Mouse (Mus musculus): ENCODE measurements around the gene Kcnab2. TPM values are rescaled to one million over a fixed set of nuclear protein-coding genes. Genes with fewer than 3 reads are reported as not detected.

Gene Kcnab2
- polyA plus RNA-seq, 1 experiment: not detected

DNA sequence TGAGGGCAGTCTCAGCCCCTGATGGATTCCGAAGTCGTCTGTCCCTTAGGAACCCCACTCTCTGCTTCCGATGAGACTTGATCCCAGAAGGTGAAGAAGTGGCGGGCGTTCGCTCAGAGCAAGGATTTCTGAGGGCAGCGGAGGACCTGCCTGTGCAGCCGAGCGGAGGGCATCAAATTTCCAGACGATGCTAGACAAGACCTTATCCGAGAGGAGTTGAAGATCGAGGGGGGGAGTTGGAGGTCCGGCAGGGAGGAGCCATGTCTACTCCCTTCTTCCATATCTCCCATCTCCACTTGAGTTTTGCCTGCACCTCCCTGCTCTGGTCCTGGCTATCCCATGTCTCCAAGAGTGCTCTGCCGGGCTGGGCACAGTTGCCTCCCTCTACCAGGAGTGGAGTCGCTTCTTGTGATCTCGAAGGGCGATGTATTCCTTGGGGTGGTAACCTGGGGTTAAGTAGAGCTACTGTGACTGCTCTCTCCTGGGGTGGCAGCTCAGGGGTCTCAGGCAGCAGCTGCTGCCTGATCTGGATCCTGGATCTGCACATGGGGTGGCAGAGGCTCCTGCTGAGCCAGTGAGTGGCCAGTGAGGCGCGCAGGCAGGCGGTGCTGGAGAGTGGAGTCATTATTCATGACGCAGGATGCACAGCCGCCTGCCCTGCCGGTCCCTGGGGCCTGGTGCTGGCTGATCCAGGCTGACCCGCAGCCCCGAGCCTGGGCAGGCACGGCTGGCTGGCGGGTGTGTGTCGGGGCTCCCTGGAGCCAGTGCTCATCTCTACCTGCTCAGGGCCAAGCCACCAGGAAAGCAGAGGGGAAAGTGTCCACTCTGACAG, 59.2 kb downstream of the Kcnab2 start:
- H3K27ac ChIP-seq (ENCODE audit: insufficient read depth, low read depth, low read length): no peak overlapping the region
- H3K4me1 ChIP-seq (ENCODE audit: control insufficient read depth, insufficient read depth, low read length): peaks cover 21% of the 10 kb centered on the region
- no peak for TF ChIP-seq CTCF (IDR thresholded peaks at IDR 0.05; ENCODE audit: insufficient read depth, low read depth, low read length)
- TF ChIP-seq POLR2A (IDR thresholded peaks at IDR 0.05; ENCODE audit: insufficient read depth, low read depth, low read length): no peak
- 66% methylated on average over 28 of the region's 28 CpGs for WGBS
- no peak overlapping the region for H3K4me3 ChIP-seq (ENCODE audit: insufficient read depth, low read depth, low read length)

GRCm38 (mm10) chr4:152412524-152413080, 65.1 kb downstream of the Kcnab2 start:
- peaks cover 20% of the 10 kb centered on the region for H3K4me1 ChIP-seq (ENCODE audit: control insufficient read depth, insufficient read depth, low read length)
- H3K27ac ChIP-seq (ENCODE audit: insufficient read depth, low read depth, low read length): peak overlapping the region; percentile 24; the same call in 1 of the 2 replicates
- TF ChIP-seq CTCF (IDR thresholded peaks at IDR 0.05; ENCODE audit: insufficient read depth, low read depth, low read length) (no peak), POLR2A (IDR thresholded peaks at IDR 0.05; ENCODE audit: insufficient read depth, low read depth, low read length) (no peak)
- H3K4me3 ChIP-seq (ENCODE audit: insufficient read depth, low read depth, low read length): no peak overlapping the region
- WGBS: 45% methylated on average over 3 of the region's 3 CpGs

DNA sequence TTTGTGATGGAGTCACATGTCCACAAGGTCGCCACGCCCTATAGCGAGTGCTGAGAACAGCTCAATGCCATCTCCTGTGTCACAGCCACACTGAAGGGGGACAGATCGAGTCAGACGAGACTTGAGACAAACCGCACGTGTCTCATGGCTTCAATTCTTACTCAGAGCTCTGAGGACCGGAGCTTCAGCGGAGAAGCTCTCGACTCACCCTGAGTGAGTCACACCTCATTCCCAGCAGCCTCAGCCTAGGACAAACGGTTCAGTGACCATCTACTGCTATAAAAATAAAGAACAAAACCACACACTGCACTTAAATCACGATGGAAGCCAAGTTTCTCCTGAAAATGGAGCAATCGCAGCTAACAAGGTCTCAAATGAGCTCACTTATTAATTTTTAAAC, 66.7 kb downstream of the Kcnab2 start:
- WGBS: 49% methylated on average over 13 of the region's 13 CpGs
- Histone ChIP-seq H3K27ac (ENCODE audit: insufficient read depth, low read depth, low read length) (peak overlapping the region; percentile 29; the same call in 1 of the 2 replicates), H3K4me1 (ENCODE audit: control insufficient read depth, insufficient read depth, low read length) (peaks cover 28% of the 10 kb centered on the region), H3K4me3 (ENCODE audit: insufficient read depth, low read depth, low read length) (no peak overlapping the region)
- no peak for TF ChIP-seq POLR2A (IDR thresholded peaks at IDR 0.05; ENCODE audit: insufficient read depth, low read depth, low read length)
- no peak for TF ChIP-seq CTCF (IDR thresholded peaks at IDR 0.05; ENCODE audit: insufficient read depth, low read depth, low read length)

DNA sequence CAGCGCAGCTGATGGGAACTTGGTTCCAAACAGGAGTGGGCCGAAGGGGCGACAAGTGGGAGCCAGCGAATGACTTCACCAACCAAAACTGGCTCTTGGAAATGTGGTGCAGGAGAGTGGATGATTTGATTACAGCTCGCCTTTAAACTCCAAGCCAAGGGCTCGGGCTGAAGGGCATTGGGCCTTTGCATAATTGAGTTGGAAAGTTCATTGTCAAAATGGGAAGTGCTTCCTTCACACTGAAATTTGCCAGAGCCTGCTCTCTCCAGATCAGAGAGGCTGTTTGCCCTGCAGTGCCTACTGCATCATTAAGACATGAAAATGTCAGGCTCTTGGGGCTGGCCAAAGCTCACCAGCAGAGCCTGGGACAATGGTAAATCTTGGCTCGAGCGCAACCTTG, 71.1 kb downstream of the Kcnab2 start:
- Histone ChIP-seq H3K4me3 (ENCODE audit: insufficient read depth, low read depth, low read length) (no peak overlapping the region), H3K27ac (ENCODE audit: insufficient read depth, low read depth, low read length) (0 out of 2 replicates have a peak overlapping the region, but pooled peaks have one; percentile 43), H3K4me1 (ENCODE audit: control insufficient read depth, insufficient read depth, low read length) (peaks cover 39% of the 10 kb centered on the region)
- 66% methylated on average over 8 of the region's 8 CpGs for WGBS
- TF ChIP-seq CTCF (IDR thresholded peaks at IDR 0.05; ENCODE audit: insufficient read depth, low read depth, low read length) (no peak), POLR2A (IDR thresholded peaks at IDR 0.05; ENCODE audit: insufficient read depth, low read depth, low read length) (no peak)

DNA sequence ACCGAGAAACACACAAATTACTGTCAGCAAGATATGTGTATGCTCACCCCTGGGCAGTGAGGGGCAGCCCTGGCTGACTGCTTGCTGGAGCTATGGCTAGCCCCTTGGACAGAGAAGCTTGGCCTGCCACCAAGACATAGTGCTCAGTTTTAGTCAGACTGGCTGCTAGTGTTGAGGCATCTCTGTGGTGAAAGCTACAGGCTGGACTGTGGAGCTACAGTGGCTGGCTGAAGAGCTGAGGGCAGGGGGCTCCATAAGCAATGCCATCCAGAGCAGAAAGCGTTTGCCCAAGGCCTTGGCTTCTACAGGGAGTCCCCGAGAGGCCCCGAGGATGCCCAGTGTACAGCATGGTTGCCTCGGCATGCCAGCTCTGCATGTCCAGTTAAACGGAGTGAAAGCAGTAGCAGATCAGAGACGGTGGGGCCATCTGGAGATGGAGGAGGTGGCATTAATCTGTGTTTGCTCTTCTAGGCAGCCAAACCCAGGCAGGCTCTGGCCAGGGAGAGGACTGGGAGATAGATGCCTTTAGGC, 71.9 kb downstream of the Kcnab2 start:
- TF ChIP-seq CTCF (IDR thresholded peaks at IDR 0.05; ENCODE audit: insufficient read depth, low read depth, low read length): no peak
- TF ChIP-seq POLR2A (IDR thresholded peaks at IDR 0.05; ENCODE audit: insufficient read depth, low read depth, low read length): no peak
- 34% methylated on average over 7 of the region's 7 CpGs for WGBS
- H3K27ac ChIP-seq (ENCODE audit: insufficient read depth, low read depth, low read length): peak overlapping the region; percentile 43
- peaks cover 32% of the 10 kb centered on the region for H3K4me1 ChIP-seq (ENCODE audit: control insufficient read depth, insufficient read depth, low read length)
- no peak overlapping the region for H3K4me3 ChIP-seq (ENCODE audit: insufficient read depth, low read depth, low read length)

GRCm38 (mm10) chr4:152405143-152405542, 72.5 kb downstream of the Kcnab2 start:
- 16% methylated on average over 6 of the region's 6 CpGs for WGBS
- Histone ChIP-seq H3K4me1 (ENCODE audit: control insufficient read depth, insufficient read depth, low read length) (peaks cover 31% of the 10 kb centered on the region), H3K27ac (ENCODE audit: insufficient read depth, low read depth, low read length) (peak overlapping the region; percentile 43), H3K4me3 (ENCODE audit: insufficient read depth, low read depth, low read length) (no peak overlapping the region)
- no peak for TF ChIP-seq CTCF (IDR thresholded peaks at IDR 0.05; ENCODE audit: insufficient read depth, low read depth, low read length)
- TF ChIP-seq POLR2A (IDR thresholded peaks at IDR 0.05; ENCODE audit: insufficient read depth, low read depth, low read length): no peak

DNA sequence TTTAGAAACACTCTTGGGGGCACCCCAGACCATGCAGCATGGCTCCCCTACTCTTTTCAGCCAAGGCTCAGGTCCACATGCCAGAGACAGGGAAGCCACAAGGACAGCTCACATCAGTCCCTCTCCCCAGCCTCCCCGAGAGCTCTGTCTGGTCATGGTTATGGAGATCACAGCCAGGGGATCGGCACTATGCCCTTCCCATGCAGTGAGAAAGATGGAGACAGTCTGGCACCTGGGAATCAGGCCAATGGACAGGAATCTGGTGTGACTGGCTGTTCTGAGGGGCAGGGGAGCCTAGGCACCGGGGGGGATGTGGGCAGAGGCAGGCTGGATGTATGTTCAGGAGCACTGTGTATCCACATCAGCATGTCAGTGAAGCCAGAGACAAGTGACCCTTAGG, 78.7 kb downstream of the Kcnab2 start:
- peaks cover 5% of the 10 kb centered on the region for H3K4me1 ChIP-seq (ENCODE audit: control insufficient read depth, insufficient read depth, low read length)
- 76% methylated on average over 3 of the region's 3 CpGs for WGBS
- no peak overlapping the region for H3K4me3 ChIP-seq (ENCODE audit: insufficient read depth, low read depth, low read length)
- no peak overlapping the region for H3K27ac ChIP-seq (ENCODE audit: insufficient read depth, low read depth, low read length)
- TF ChIP-seq POLR2A (IDR thresholded peaks at IDR 0.05; ENCODE audit: insufficient read depth, low read depth, low read length): no peak
- TF ChIP-seq CTCF (IDR thresholded peaks at IDR 0.05; ENCODE audit: insufficient read depth, low read depth, low read length): no peak

DNA sequence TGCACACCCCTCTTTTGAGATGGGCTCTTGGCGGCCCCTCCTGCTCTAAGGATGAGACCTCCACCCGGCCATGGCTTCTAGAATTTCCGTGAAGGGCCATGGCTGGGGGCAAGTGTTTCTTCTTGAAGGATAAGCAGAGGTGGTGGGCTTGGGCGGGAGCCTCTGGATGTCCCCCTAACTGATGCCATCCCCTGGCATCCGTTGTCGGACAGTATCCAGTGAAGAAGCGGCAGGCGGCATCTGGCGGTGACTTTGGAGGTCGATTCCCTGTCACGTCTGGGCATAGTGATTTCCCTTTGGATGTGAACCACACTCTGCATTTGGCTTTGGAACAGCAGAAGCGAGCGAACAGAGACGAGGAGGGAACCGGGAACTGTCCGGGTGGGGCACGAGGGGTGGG, 85.0 kb downstream of the Kcnab2 start:
- no peak overlapping the region for H3K27ac ChIP-seq (ENCODE audit: insufficient read depth, low read depth, low read length)
- H3K4me3 ChIP-seq (ENCODE audit: insufficient read depth, low read depth, low read length): no peak overlapping the region
- 79% methylated on average over 17 of the region's 17 CpGs for WGBS
- H3K4me1 ChIP-seq (ENCODE audit: control insufficient read depth, insufficient read depth, low read length): peaks cover 24% of the 10 kb centered on the region
- TF ChIP-seq POLR2A (IDR thresholded peaks at IDR 0.05; ENCODE audit: insufficient read depth, low read depth, low read length): no peak
- TF ChIP-seq CTCF (IDR thresholded peaks at IDR 0.05; ENCODE audit: insufficient read depth, low read depth, low read length): no peak

DNA sequence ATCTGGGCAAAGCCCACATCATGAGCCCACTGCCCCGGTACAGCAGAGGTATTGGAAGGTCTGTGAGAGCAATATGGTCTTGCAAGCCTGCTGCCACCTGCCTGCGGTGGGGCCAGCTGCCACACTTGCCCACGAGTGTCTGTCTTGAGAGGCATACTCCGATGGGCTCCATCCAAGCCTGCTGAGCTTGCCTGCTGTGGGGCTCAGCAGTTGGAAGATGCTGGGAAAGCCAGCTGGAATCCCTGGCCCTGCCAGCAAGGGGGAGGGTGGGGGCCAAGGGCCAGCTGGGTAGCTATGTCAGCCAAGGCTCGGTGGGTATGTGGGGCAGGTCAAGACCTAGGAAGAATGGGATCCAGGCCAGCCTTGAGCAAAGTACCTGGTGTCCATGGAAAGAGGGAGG, 85.5 kb downstream of the Kcnab2 start:
- TF ChIP-seq POLR2A (IDR thresholded peaks at IDR 0.05; ENCODE audit: insufficient read depth, low read depth, low read length) (no peak), CTCF (IDR thresholded peaks at IDR 0.05; ENCODE audit: insufficient read depth, low read depth, low read length) (no peak)
- WGBS: 26% methylated on average over 5 of the region's 5 CpGs

More for the DNA sequence above, 85.5 kb downstream of the Kcnab2 start:
- Histone ChIP-seq H3K27ac (ENCODE audit: insufficient read depth, low read depth, low read length) (no peak overlapping the region), H3K4me1 (ENCODE audit: control insufficient read depth, insufficient read depth, low read length) (peaks cover 24% of the 10 kb centered on the region), H3K4me3 (ENCODE audit: insufficient read depth, low read depth, low read length) (no peak overlapping the region)
